9 mouse cellular contexts compared by ENCODE assay signal in the genomic region with DNA sequence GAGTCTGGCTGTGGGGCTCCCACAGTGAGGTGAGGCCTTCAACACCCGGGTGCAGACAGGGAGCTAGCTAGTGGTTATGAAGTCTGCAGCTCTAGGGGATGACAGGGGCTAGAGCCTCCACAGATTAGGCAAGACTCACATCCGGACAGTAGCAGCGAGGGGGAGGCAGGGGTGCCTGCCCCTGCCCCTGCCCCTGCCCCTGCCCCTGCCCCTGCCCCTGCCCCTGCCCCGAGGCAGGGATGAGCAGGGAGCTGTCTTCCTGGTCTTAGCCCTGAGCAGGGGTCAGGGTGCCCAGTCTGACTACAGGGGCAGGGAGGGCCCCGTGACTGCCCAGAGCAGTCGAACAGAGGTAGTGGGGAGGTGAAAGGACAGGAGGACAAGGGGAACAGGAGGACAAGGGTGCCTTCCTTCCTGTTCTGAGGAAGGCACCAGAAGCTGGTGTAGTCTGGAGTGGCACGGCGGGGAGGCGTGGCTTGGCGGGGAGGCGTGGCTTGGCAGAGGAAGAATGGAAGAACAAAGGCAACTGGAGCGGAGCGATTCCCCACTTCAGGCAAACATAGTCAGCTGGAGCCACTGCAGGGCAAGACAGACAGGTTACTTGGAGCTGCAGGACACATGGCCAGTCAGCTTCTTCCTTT. TPM values are rescaled to one million over a fixed set of nuclear protein-coding genes. Genes with fewer than 3 reads are reported as not detected.
DNase-seq lines count a peak whose midpoint lies in the region; ATAC-seq lines count a peak whose summit lies in the region.
"Had no signal": no experiment of that assay in that cellular context is flagged by ENCODE, and none has a peak within 500 bp of the region (broad histone marks: within the 10 kb centered on the region; RNA-seq: fewer than 3 reads in every experiment).

No protein-coding gene starts in this region.

- H3K4me1 ChIP-seq in embryonic facial prominence, embryonic 10.5 days, result peaks cover 29% of the 10 kb centered on the region
- peaks cover 20% of the 10 kb centered on the region for H3K4me1 ChIP-seq in heart, embryonic 15.5 days (replicated peaks)
- peaks cover 42% of the 10 kb centered on the region for H3K4me1 ChIP-seq in liver, embryonic 13.5 days (replicated peaks)

- peak overlapping the region; percentile 46 for H3K9ac ChIP-seq in heart, embryonic 15.5 days
- peak overlapping the region; percentile 39 for H3K9ac ChIP-seq in liver, embryonic 13.5 days

- ATAC-seq in heart, embryonic 15.5 days (replicated peaks; ENCODE audit: insufficient number of reproducible peaks, insufficient read depth, low FRiP score, low read depth), result peak; percentile 54; the same call in 1 of the 2 replicates
- peak; percentile 55 for ATAC-seq in liver, embryonic 13.5 days (ENCODE audit: low read depth)
- ATAC-seq in monocyte, adult 5-6 weeks (replicated peaks; ENCODE audit: insufficient number of reproducible peaks, low FRiP score, low TSS enrichment, poor library complexity, severe bottlenecking), result peak; percentile 83

- no peaks in the 10 kb centered on the region for H3K36me3 ChIP-seq in embryonic facial prominence, embryonic 10.5 days (replicated peaks)
- H3K36me3 ChIP-seq in heart, embryonic 15.5 days, result no peaks in the 10 kb centered on the region
- peaks cover 54% of the 10 kb centered on the region for H3K36me3 ChIP-seq in liver, embryonic 13.5 days
- H3K36me3 ChIP-seq in splenic B cell, adult 2 months (ENCODE audit: control insufficient read depth, insufficient read depth, low read length, poor library complexity, severe bottlenecking), result no peaks in the 10 kb centered on the region

- H3K27ac ChIP-seq in embryonic facial prominence, embryonic 10.5 days (replicated peaks), result peak overlapping the region; percentile 78
- H3K27ac ChIP-seq in heart, embryonic 15.5 days, result peak overlapping the region; percentile 62
- peak overlapping the region; percentile 72 for H3K27ac ChIP-seq in liver, embryonic 13.5 days
- H3K27ac ChIP-seq: macrophage had no signal

- H3K4me2 ChIP-seq in heart, embryonic 15.5 days, result peak overlapping the region; percentile 47
- H3K4me2 ChIP-seq in liver, embryonic 13.5 days, result peak overlapping the region; percentile 30

- no peaks in the 10 kb centered on the region for H3K9me3 ChIP-seq in embryonic facial prominence, embryonic 10.5 days
- H3K9me3 ChIP-seq in heart, embryonic 15.5 days (replicated peaks), result no peaks in the 10 kb centered on the region
- H3K9me3 ChIP-seq in liver, embryonic 13.5 days (replicated peaks), result no peaks in the 10 kb centered on the region

- H3K4me3 ChIP-seq in embryonic facial prominence, embryonic 10.5 days, result peak overlapping the region; percentile 30
- 0 out of 2 replicates have a peak overlapping the region, but pooled peaks have one; percentile 11 for H3K4me3 ChIP-seq in heart, embryonic 15.5 days
- no peak overlapping the region for H3K4me3 ChIP-seq in liver, embryonic 13.5 days (replicated peaks)

- H3K27me3 ChIP-seq in embryonic facial prominence, embryonic 10.5 days (replicated peaks; ENCODE audit: low read depth, poor library complexity, severe bottlenecking), result no peaks in the 10 kb centered on the region
- H3K27me3 ChIP-seq in heart, embryonic 15.5 days, result no peaks in the 10 kb centered on the region
- H3K27me3 ChIP-seq in liver, embryonic 13.5 days, result no peaks in the 10 kb centered on the region
- no peaks in the 10 kb centered on the region for H3K27me3 ChIP-seq in splenic B cell, adult 2 months (ENCODE audit: control insufficient read depth, insufficient read depth, low read length, poor library complexity, severe bottlenecking)

- peak; percentile 78 to 84 for DNase-seq in cerebellum, postnatal 10 days
- DNase-seq in cerebellum, adult 9-10 months, result no peak
- DNase-seq in embryonic facial prominence, embryonic 10.5 days (ENCODE audit: low spot score), result peak; percentile 86
- DNase-seq in kidney, postnatal 10 days, result peak; percentile 90
- DNase-seq in liver, embryonic 13.5 days, result peak; percentile 44
- DNase-seq in splenic B cell, adult 2 months (ENCODE audit: low read depth, low spot score), result peak; percentile 55

- WGBS in embryonic facial prominence, embryonic 10.5 days, result 6% methylated on average over 13 of the region's 13 CpGs
- 7% methylated on average over 13 of the region's 13 CpGs for WGBS in heart, embryonic 15.5 days
- whole genome bisulfite sequencing in liver, embryonic 13.5 days (ENCODE audit: insufficient replicate concordance), result 9% methylated on average over 13 of the region's 13 CpGs

RNA-seq across cellular contexts. Expression of gene Slc22a20, which starts 3.0 kb away (rescaled TPM):
- polyA plus RNA-seq in embryonic facial prominence, embryonic 10.5 days (2016; fragmentation: Nextera tagmentation; extraction: Ambion mirVana), result not detected in 2 replicates
- polyA plus RNA-seq in heart, embryonic 15.5 days (2015; fragmentation: Nextera tagmentation; extraction: Ambion mirVana), result not detected in 2 replicates
- polyA plus RNA-seq in liver, embryonic 13.5 days (2015; fragmentation: Nextera tagmentation; extraction: Ambion mirVana), result not detected in 2 replicates
- not detected in 3 replicates for total RNA-seq in monocyte, adult 5-6 weeks (2017)
- polyA plus RNA-seq: macrophage had no signal

RNA-seq across cellular contexts. Expression of gene Pola2, which starts 24.9 kb away (rescaled TPM):
- 119 and 120 TPM in 2 replicates for polyA plus RNA-seq in embryonic facial prominence, embryonic 10.5 days (2016; fragmentation: Nextera tagmentation; extraction: Ambion mirVana)
- 35.8 and 48.9 TPM in 2 replicates for polyA plus RNA-seq in heart, embryonic 15.5 days (2015; fragmentation: Nextera tagmentation; extraction: Ambion mirVana)
- polyA plus RNA-seq in liver, embryonic 13.5 days (2015; fragmentation: Nextera tagmentation; extraction: Ambion mirVana), result 62.2 and 69.8 TPM in 2 replicates
- 16.7 to 31.5 TPM (median 26.8 TPM) in 3 replicates for total RNA-seq in monocyte, adult 5-6 weeks (2017)

RNA-seq across cellular contexts. Expression of gene Capn1, which starts 26.8 kb away (rescaled TPM):
- polyA plus RNA-seq in embryonic facial prominence, embryonic 10.5 days (2016; fragmentation: Nextera tagmentation; extraction: Ambion mirVana), result 2.9 and 3.2 TPM in 2 replicates
- 6.6 and 10.0 TPM in 2 replicates for polyA plus RNA-seq in heart, embryonic 15.5 days (2015; fragmentation: Nextera tagmentation; extraction: Ambion mirVana)
- polyA plus RNA-seq in liver, embryonic 13.5 days (2015; fragmentation: Nextera tagmentation; extraction: Ambion mirVana), result 21.9 and 26.3 TPM in 2 replicates
- 45.8 to 78.2 TPM (median 59.2 TPM) in 3 replicates for total RNA-seq in monocyte, adult 5-6 weeks (2017)

RNA-seq across cellular contexts. Expression of gene Syvn1, which starts 57.4 kb away (rescaled TPM):
- 34.5 and 38.1 TPM in 2 replicates for polyA plus RNA-seq in embryonic facial prominence, embryonic 10.5 days (2016; fragmentation: Nextera tagmentation; extraction: Ambion mirVana)
- 14.5 and 19.2 TPM in 2 replicates for polyA plus RNA-seq in heart, embryonic 15.5 days (2015; fragmentation: Nextera tagmentation; extraction: Ambion mirVana)
- 11.6 and 13.9 TPM in 2 replicates for polyA plus RNA-seq in liver, embryonic 13.5 days (2015; fragmentation: Nextera tagmentation; extraction: Ambion mirVana)
- total RNA-seq in monocyte, adult 5-6 weeks (2017), result 7.7 to 16.8 TPM (median 11.2 TPM) in 3 replicates
